Mouse (Mus musculus) urinary bladder, postnatal 4 days (tissue): ENCODE data around the gene Slit3.

ENCODE experiments used
- DNase-seq, 2 experiments: peaks; one replicate each; pipeline ENCODE4 v3.0.0; 2021 to 2022; ENCODE audit warnings: low spot score in 2 of 2

Gene Slit3

GRCm38 (mm10) chr11:35304216-35304975 is 183.4 kb downstream of the Slit3 start:
- no peak for DNase-seq

GRCm38 (mm10) chr11:35305111-35305510 is 184.1 kb downstream of the Slit3 start:
- no peak for DNase-seq

GRCm38 (mm10) chr11:35305910-35306309 is 184.9 kb downstream of the Slit3 start:
- no peak for DNase-seq

GRCm38 (mm10) chr11:35306922-35307321 is 185.9 kb downstream of the Slit3 start:
- DNase-seq = no peak

- no peak for DNase-seq
Observed at GRCm38 (mm10) chr11:35307992-35308391, 187.0 kb downstream of the Slit3 start.

- DNase-seq = no peak
Observed at GRCm38 (mm10) chr11:35315449-35316028, 194.5 kb downstream of the Slit3 start.

GRCm38 (mm10) chr11:35317221-35317620 is 196.2 kb downstream of the Slit3 start:
- no peak for DNase-seq

GRCm38 (mm10) chr11:35317775-35318432 is 196.9 kb downstream of the Slit3 start:
- no peak for DNase-seq

GRCm38 (mm10) chr11:35318433-35319020 is 197.5 kb downstream of the Slit3 start:
- DNase-seq = no peak

GRCm38 (mm10) chr11:35320518-35320917 is 199.5 kb downstream of the Slit3 start:
- DNase-seq = no peak

- no peak for DNase-seq
Observed at GRCm38 (mm10) chr11:35324397-35324796, 203.4 kb downstream of the Slit3 start.

- no peak for DNase-seq
Observed at GRCm38 (mm10) chr11:35325131-35325995, 204.3 kb downstream of the Slit3 start.

GRCm38 (mm10) chr11:35326346-35326745 is 205.3 kb downstream of the Slit3 start:
- no peak for DNase-seq

GRCm38 (mm10) chr11:35327899-35328298 is 206.9 kb downstream of the Slit3 start:
- no peak for DNase-seq

GRCm38 (mm10) chr11:35331476-35331875 is 210.5 kb downstream of the Slit3 start:
- no peak for DNase-seq

- no peak for DNase-seq
Observed at GRCm38 (mm10) chr11:35336558-35336957, 215.5 kb downstream of the Slit3 start.

GRCm38 (mm10) chr11:35337493-35337892 is 216.5 kb downstream of the Slit3 start:
- DNase-seq = no peak

- no peak for DNase-seq
Observed at GRCm38 (mm10) chr11:35337927-35338819, 217.1 kb downstream of the Slit3 start.

- no peak for DNase-seq
Observed at GRCm38 (mm10) chr11:35340752-35341151, 219.7 kb downstream of the Slit3 start.

GRCm38 (mm10) chr11:35342486-35342885 is 221.5 kb downstream of the Slit3 start:
- no peak for DNase-seq
